ENCODE assay signal across 8 mouse cellular contexts in genomic region chr7:24954450-24954849, GRCm38 (mm10). TPM values are rescaled to one million over a fixed set of nuclear protein-coding genes. Genes with fewer than 3 reads are reported as not detected.
DNase-seq lines count a peak whose midpoint lies in the region; ATAC-seq and TF ChIP-seq lines count a peak whose summit lies in the region.

No protein-coding gene starts in this region.

- H3K9me3 ChIP-seq in neural tube, embryonic 11.5 days (ENCODE audit: control insufficient read depth, low read length), result no peaks in the 10 kb centered on the region
- no peaks in the 10 kb centered on the region for H3K9me3 ChIP-seq in forebrain, embryonic 13.5 days (replicated peaks)
- H3K9me3 ChIP-seq in limb, embryonic 14.5 days (ENCODE audit: control insufficient read depth, low read length), result no peaks in the 10 kb centered on the region
- H3K9me3 ChIP-seq in neural tube, embryonic 14.5 days (ENCODE audit: control insufficient read depth, low read length), result no peaks in the 10 kb centered on the region

- no peak overlapping the region for H3K27ac ChIP-seq in neural tube, embryonic 11.5 days (ENCODE audit: low read depth, low read length)
- H3K27ac ChIP-seq in forebrain, embryonic 13.5 days, result no peak overlapping the region
- H3K27ac ChIP-seq in limb, embryonic 14.5 days (replicated peaks; ENCODE audit: low read depth, low read length), result no peak overlapping the region
- no peak overlapping the region for H3K27ac ChIP-seq in neural tube, embryonic 14.5 days (ENCODE audit: low read depth, low read length)

- H3K27me3 ChIP-seq in neural tube, embryonic 11.5 days (ENCODE audit: control insufficient read depth, insufficient read depth, low read length), result peaks cover 50% of the 10 kb centered on the region
- H3K27me3 ChIP-seq in forebrain, embryonic 13.5 days, result peaks cover 81% of the 10 kb centered on the region
- peaks cover 76% of the 10 kb centered on the region for H3K27me3 ChIP-seq in limb, embryonic 14.5 days (ENCODE audit: control insufficient read depth, insufficient read depth, low read length)
- H3K27me3 ChIP-seq in neural tube, embryonic 14.5 days (ENCODE audit: control insufficient read depth, insufficient read depth, low read length), result peaks cover 21% of the 10 kb centered on the region

- peaks cover 20% of the 10 kb centered on the region; the same call in 1 of the 2 replicates for H3K4me1 ChIP-seq in neural tube, embryonic 11.5 days (ENCODE audit: control insufficient read depth, insufficient read depth, low read length)
- H3K4me1 ChIP-seq in forebrain, embryonic 13.5 days, result peaks cover 35% of the 10 kb centered on the region
- H3K4me1 ChIP-seq in limb, embryonic 14.5 days (ENCODE audit: control insufficient read depth, insufficient read depth, low read length), result no peaks in the 10 kb centered on the region; the same call in 1 of the 2 replicates
- H3K4me1 ChIP-seq in neural tube, embryonic 14.5 days (ENCODE audit: control insufficient read depth, insufficient read depth, low read length), result peaks cover 9% of the 10 kb centered on the region; the same call in 1 of the 2 replicates

- H3K36me3 ChIP-seq in neural tube, embryonic 11.5 days (ENCODE audit: control insufficient read depth, insufficient read depth, low read length), result no peaks in the 10 kb centered on the region
- no peaks in the 10 kb centered on the region for H3K36me3 ChIP-seq in forebrain, embryonic 13.5 days (ENCODE audit: poor library complexity, severe bottlenecking)
- H3K36me3 ChIP-seq in limb, embryonic 14.5 days (ENCODE audit: control insufficient read depth, insufficient read depth, low read length), result no peaks in the 10 kb centered on the region
- H3K36me3 ChIP-seq in neural tube, embryonic 14.5 days (ENCODE audit: control insufficient read depth, insufficient read depth, low read length), result no peaks in the 10 kb centered on the region

- WGBS in neural tube, embryonic 11.5 days, result 2% methylated on average over 28 of the region's 30 CpGs
- 2% methylated on average over 25 of the region's 30 CpGs for WGBS in forebrain, embryonic 13.5 days
- WGBS in limb, embryonic 14.5 days, result 1% methylated on average over 24 of the region's 30 CpGs
- WGBS in neural tube, embryonic 14.5 days, result 3% methylated on average over 19 of the region's 30 CpGs

- ATAC-seq in neural tube, embryonic 11.5 days (ENCODE audit: insufficient read depth, low FRiP score, low TSS enrichment), result 0 out of 2 replicates have a peak, but pooled peaks have one; percentile 7
- ATAC-seq in forebrain, embryonic 13.5 days, result peak; percentile 37; the same call in 1 of the 2 replicates
- no peak; the same call in 1 of the 2 replicates for ATAC-seq in limb, embryonic 14.5 days (ENCODE audit: low FRiP score, low read depth)
- ATAC-seq in neural tube, embryonic 14.5 days (ENCODE audit: low read depth), result no peak

- H3K4me2 ChIP-seq in neural tube, embryonic 11.5 days (ENCODE audit: low read depth), result peak overlapping the region; percentile 51
- peak overlapping the region; percentile 64 for H3K4me2 ChIP-seq in forebrain, embryonic 13.5 days
- peak overlapping the region; percentile 63 for H3K4me2 ChIP-seq in limb, embryonic 14.5 days (replicated peaks; ENCODE audit: low read depth, low read length, severe bottlenecking)
- H3K4me2 ChIP-seq in neural tube, embryonic 14.5 days (ENCODE audit: low read depth, low read length), result peak overlapping the region; percentile 49

- TF ChIP-seq POLR2A in limb, embryonic 14.5 days (IDR thresholded peaks at IDR 0.05; ENCODE audit: borderline replicate concordance, extremely low read depth, insufficient read depth, insufficient read length), result no peak

- peak overlapping the region; percentile 31 for H3K4me3 ChIP-seq in neural tube, embryonic 11.5 days (ENCODE audit: low read depth, low read length)
- peak overlapping the region; percentile 39 for H3K4me3 ChIP-seq in forebrain, embryonic 13.5 days
- peak overlapping the region; percentile 42 for H3K4me3 ChIP-seq in limb, embryonic 14.5 days (replicated peaks; ENCODE audit: low read length)
- H3K4me3 ChIP-seq in neural tube, embryonic 14.5 days (ENCODE audit: low read depth, low read length), result peak overlapping the region; percentile 21; the same call in 1 of the 2 replicates

- peak overlapping the region; percentile 43 for H3K9ac ChIP-seq in neural tube, embryonic 11.5 days (ENCODE audit: low read length)
- peak overlapping the region; percentile 51 for H3K9ac ChIP-seq in forebrain, embryonic 13.5 days
- peak overlapping the region; percentile 61 for H3K9ac ChIP-seq in limb, embryonic 14.5 days (ENCODE audit: low read depth, low read length, severe bottlenecking)
- peak overlapping the region; percentile 34; the same call in 1 of the 2 replicates for H3K9ac ChIP-seq in neural tube, embryonic 14.5 days (replicated peaks; ENCODE audit: low read depth, low read length)

- DNase-seq in neural tube, embryonic 11.5 days (ENCODE audit: low spot score), result no peak
- DNase-seq in neural tube, embryonic 10.5 days (ENCODE audit: extremely low spot score, low spot score), result no peak
- DNase-seq in limb, embryonic 14.5 days (ENCODE audit: low spot score), result peak; percentile 10
- DNase-seq in adrenal gland, adult 2 months, result no peak
- DNase-seq in adrenal gland, postnatal 36 days, result no peak
- DNase-seq in frontal cortex, postnatal 14 days (ENCODE audit: low spot score in 2 of 2), result no peak

RNA-seq across cellular contexts. Expression of gene Gm4881, which starts 10.2 kb away (rescaled TPM):
- 0.28 and 0.86 TPM in 2 replicates for polyA plus RNA-seq in neural tube, embryonic 11.5 days (2014; fragmentation: Nextera tagmentation; extraction: Ambion mirVana)
- polyA plus RNA-seq in forebrain, embryonic 13.5 days (2015; fragmentation: Nextera tagmentation; extraction: Ambion mirVana), result 0.43 and 1.0 TPM in 2 replicates
- 0.06 and 0.09 TPM in 2 replicates for polyA plus RNA-seq in limb, embryonic 14.5 days (2012; rRNA removed)
- polyA plus RNA-seq in limb, embryonic 14.5 days (2014; fragmentation: Nextera tagmentation; extraction: Ambion mirVana), result not detected in 2 replicates
- 1.2 and 1.5 TPM in 2 replicates for polyA plus RNA-seq in neural tube, embryonic 14.5 days (2014; fragmentation: Nextera tagmentation; extraction: Ambion mirVana)
- total RNA-seq in adrenal gland, adult 2 months (2021), result not detected
- polyA plus RNA-seq in adrenal gland, adult 2 months (2012; rRNA removed), result not detected in 2 replicates
- total RNA-seq in adrenal gland, postnatal 36 days (2021), result not detected

RNA-seq across cellular contexts. Expression of gene Rabac1, which starts 18.1 kb away (rescaled TPM):
- 111 and 118 TPM in 2 replicates for polyA plus RNA-seq in neural tube, embryonic 11.5 days (2014; fragmentation: Nextera tagmentation; extraction: Ambion mirVana)
- 128 and 138 TPM in 2 replicates for polyA plus RNA-seq in forebrain, embryonic 13.5 days (2015; fragmentation: Nextera tagmentation; extraction: Ambion mirVana)
- polyA plus RNA-seq in limb, embryonic 14.5 days (2012; rRNA removed), result 185 and 268 TPM in 2 replicates
- polyA plus RNA-seq in limb, embryonic 14.5 days (2014; fragmentation: Nextera tagmentation; extraction: Ambion mirVana), result 212 and 230 TPM in 2 replicates
- polyA plus RNA-seq in neural tube, embryonic 14.5 days (2014; fragmentation: Nextera tagmentation; extraction: Ambion mirVana), result 319 and 339 TPM in 2 replicates
- total RNA-seq in adrenal gland, adult 2 months (2021), result 100 to 1,000 TPM; 251 to 383 TPM
- 735 and 788 TPM in 2 replicates for polyA plus RNA-seq in adrenal gland, adult 2 months (2012; rRNA removed)
- total RNA-seq in adrenal gland, postnatal 36 days (2021), result 100 to 1,000 TPM; 325 to 361 TPM

RNA-seq across cellular contexts. Expression of gene Atp1a3, which starts 51.3 kb away (rescaled TPM):
- 50.6 and 59.9 TPM in 2 replicates for polyA plus RNA-seq in neural tube, embryonic 11.5 days (2014; fragmentation: Nextera tagmentation; extraction: Ambion mirVana)
- 95.0 and 107 TPM in 2 replicates for polyA plus RNA-seq in forebrain, embryonic 13.5 days (2015; fragmentation: Nextera tagmentation; extraction: Ambion mirVana)
- 0.84 and 1.1 TPM in 2 replicates for polyA plus RNA-seq in limb, embryonic 14.5 days (2012; rRNA removed)
- polyA plus RNA-seq in limb, embryonic 14.5 days (2014; fragmentation: Nextera tagmentation; extraction: Ambion mirVana), result 0.54 and 0.69 TPM in 2 replicates
- 414 and 429 TPM in 2 replicates for polyA plus RNA-seq in neural tube, embryonic 14.5 days (2014; fragmentation: Nextera tagmentation; extraction: Ambion mirVana)
- 100 to 1,000 TPM in 1 of 2 experiments, 10 to 100 TPM in 1; 59.1 to 147 TPM for total RNA-seq in adrenal gland, adult 2 months (2021)
- 115 and 153 TPM in 2 replicates for polyA plus RNA-seq in adrenal gland, adult 2 months (2012; rRNA removed)
- total RNA-seq in adrenal gland, postnatal 36 days (2021), result 100 to 1,000 TPM in 1 of 2 experiments, 10 to 100 TPM in 1; 69.6 to 106 TPM

RNA-seq across cellular contexts. Expression of gene Arhgef1, which starts 51.7 kb away (rescaled TPM):
- 52.3 and 56.5 TPM in 2 replicates for polyA plus RNA-seq in neural tube, embryonic 11.5 days (2014; fragmentation: Nextera tagmentation; extraction: Ambion mirVana)
- 54.2 and 54.9 TPM in 2 replicates for polyA plus RNA-seq in forebrain, embryonic 13.5 days (2015; fragmentation: Nextera tagmentation; extraction: Ambion mirVana)
- 256 and 337 TPM in 2 replicates for polyA plus RNA-seq in limb, embryonic 14.5 days (2012; rRNA removed)
- 109 and 116 TPM in 2 replicates for polyA plus RNA-seq in limb, embryonic 14.5 days (2014; fragmentation: Nextera tagmentation; extraction: Ambion mirVana)
- 65.6 and 71.6 TPM in 2 replicates for polyA plus RNA-seq in neural tube, embryonic 14.5 days (2014; fragmentation: Nextera tagmentation; extraction: Ambion mirVana)
- 10 to 100 TPM; 71.4 to 79.3 TPM for total RNA-seq in adrenal gland, adult 2 months (2021)
- polyA plus RNA-seq in adrenal gland, adult 2 months (2012; rRNA removed), result 195 and 229 TPM in 2 replicates
- total RNA-seq in adrenal gland, postnatal 36 days (2021), result 10 to 100 TPM; 79.5 to 91.5 TPM

RNA-seq across cellular contexts. Expression of gene Cd79a, which starts 57.3 kb away (rescaled TPM):
- 0.27 TPM in 1 of 2 replicates, not detected in the other for polyA plus RNA-seq in neural tube, embryonic 11.5 days (2014; fragmentation: Nextera tagmentation; extraction: Ambion mirVana)
- 0.18 TPM in 1 of 2 replicates, not detected in the other for polyA plus RNA-seq in forebrain, embryonic 13.5 days (2015; fragmentation: Nextera tagmentation; extraction: Ambion mirVana)
- 0.84 and 1.4 TPM in 2 replicates for polyA plus RNA-seq in limb, embryonic 14.5 days (2012; rRNA removed)
- polyA plus RNA-seq in limb, embryonic 14.5 days (2014; fragmentation: Nextera tagmentation; extraction: Ambion mirVana), result 0.26 and 0.37 TPM in 2 replicates
- 0.16 and 0.18 TPM in 2 replicates for polyA plus RNA-seq in neural tube, embryonic 14.5 days (2014; fragmentation: Nextera tagmentation; extraction: Ambion mirVana)
- total RNA-seq in adrenal gland, adult 2 months (2021), result under 1 TPM; 0.46 to 0.86 TPM
- 2.2 and 3.1 TPM in 2 replicates for polyA plus RNA-seq in adrenal gland, adult 2 months (2012; rRNA removed)
- under 1 TPM; 0.20 to 0.26 TPM for total RNA-seq in adrenal gland, postnatal 36 days (2021)

Comparison
In these comparisons a context has a peak if more than half of its experiments do, and no peak if none do; other contexts are left out.
1. ATAC-seq: peak in neural tube, embryonic 11.5 days (single experiment) and forebrain, embryonic 13.5 days (single experiment); none in limb, embryonic 14.5 days (single experiment) and neural tube, embryonic 14.5 days (single experiment).
2. RNA of gene Atp1a3, which starts 51.3 kb away (polyA plus RNA-seq): 414 to 429 TPM in neural tube, embryonic 14.5 days, 115 to 153 TPM in adrenal gland, adult 2 months, 95.0 to 107 TPM in forebrain, embryonic 13.5 days and 50.6 to 59.9 TPM in neural tube, embryonic 11.5 days; 0.54 to 1.1 TPM in limb, embryonic 14.5 days; every median in the first group is over 10 times any median in the second.
3. Peak in every context shown above with its lines, with median percentiles within 50 percentile points of each other: H3K4me2 ChIP-seq, H3K4me3 ChIP-seq and H3K9ac ChIP-seq.